Mouse (Mus musculus): ENCODE data around the gene Pkn2.

DNA sequence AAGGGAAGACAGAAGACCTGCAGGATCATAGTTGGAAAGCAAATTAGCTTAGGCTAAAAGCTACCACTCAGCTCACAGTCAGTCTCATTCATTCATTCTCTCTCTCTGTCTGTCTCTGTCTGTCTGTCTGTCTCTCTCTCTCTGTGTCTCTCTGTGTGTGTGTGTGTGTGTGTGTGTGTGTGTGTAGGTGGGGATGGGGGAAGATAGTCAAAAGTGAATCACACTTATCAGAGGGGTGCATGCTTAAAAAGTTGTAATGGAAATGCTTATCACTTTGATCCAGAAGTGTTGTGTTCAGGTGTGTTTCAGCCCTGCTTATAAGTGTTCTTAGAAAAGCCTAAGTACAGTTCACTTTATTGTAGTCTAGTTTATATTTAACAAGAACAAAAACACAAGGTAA, 2.8 kb upstream of the Pkn2 start:
- TF ChIP-seq POLR2A (IDR thresholded peaks at IDR 0.05; ENCODE audit: low read depth, low read length), result no peak
- TF ChIP-seq CTCF (IDR thresholded peaks at IDR 0.05; ENCODE audit: extremely low read depth, insufficient read depth, insufficient read length, insufficient replicate concordance), result no peak

Data from spleen, adult 2 months (tissue).